Mouse (Mus musculus) neural tube, embryonic 15.5 days (tissue): ENCODE results near the gene Rab40c. TPM values are rescaled to one million over a fixed set of nuclear protein-coding genes. Genes with fewer than 3 reads are reported as not detected.
A peak's percentile ranks its signal among the peaks of the same experiment; 100 is the strongest.

Experiments
- ATAC-seq: fragments of 200-750 bp; cut with Nextera tagmentation; 2 replicates; pipeline ENCODE4 v1.8.0; 2017; ENCODE audit warnings: mild to moderate bottlenecking, moderate TSS enrichment, moderate library complexity; ENCODE audit not compliant: low FRiP score
- H3K27ac ChIP-seq: fragments of 300-500 bp; sonication (generic); replicated peaks from 2 replicates; pipeline ENCODE4 v1.5.1; 2015; ENCODE audit warnings: mild to moderate bottlenecking, inconsistent platforms
- H3K27me3 ChIP-seq: fragments of 300-500 bp; sonication (generic); replicated peaks from 2 replicates; pipeline ENCODE4 v1.6.1; 2015; ENCODE audit warnings: inconsistent platforms
- H3K36me3 ChIP-seq: fragments of 300-500 bp; sonication (generic); 2 replicates; pipeline ENCODE4 v1.6.1; 2015; ENCODE audit warnings: inconsistent platforms
- H3K4me1 ChIP-seq: fragments of 300-500 bp; sonication (generic); 2 replicates; pipeline ENCODE4 v1.6.1; 2015; ENCODE audit warnings: inconsistent platforms
- H3K4me2 ChIP-seq: fragments of 300-500 bp; sonication (generic); 2 replicates; pipeline ENCODE4 v1.6.1; 2015; ENCODE audit warnings: inconsistent platforms, mild to moderate bottlenecking, moderate library complexity
- H3K4me3 ChIP-seq: fragments of 300-500 bp; sonication (generic); replicated peaks from 2 replicates; pipeline ENCODE4 v1.5.1; 2015; ENCODE audit warnings: mild to moderate bottlenecking, inconsistent platforms
- H3K9ac ChIP-seq: fragments of 300-500 bp; sonication (generic); replicated peaks from 2 replicates; pipeline ENCODE4 v1.6.1; 2015; ENCODE audit warnings: mild to moderate bottlenecking, inconsistent platforms
- H3K9me3 ChIP-seq: fragments of 300-500 bp; sonication (generic); replicated peaks from 2 replicates; pipeline ENCODE4 v1.6.1; 2016; ENCODE audit warnings: inconsistent platforms
- WGBS: fragments of 180-500 bp; shearing (Covaris S2); methylation state at CpG from one replicate; pipeline ENCODE4 v1.1.7; 2015; ENCODE audit warnings: mixed read lengths; 5-methylcytosine and 5-hydroxymethylcytosine counted together
- polyA plus RNA-seq: library from polyadenylated mRNA; unstranded; fragments of >200 nt; fragmentation: Nextera tagmentation; extraction: Ambion mirVana; gene quantifications from 2 replicates; pipeline ENCODE4 v1.2.1, GENCODE M21; 2015

Rab40c gene
- polyA plus RNA-seq, 1 experiment from 2014 or later, result 50.5 TPM

DNA sequence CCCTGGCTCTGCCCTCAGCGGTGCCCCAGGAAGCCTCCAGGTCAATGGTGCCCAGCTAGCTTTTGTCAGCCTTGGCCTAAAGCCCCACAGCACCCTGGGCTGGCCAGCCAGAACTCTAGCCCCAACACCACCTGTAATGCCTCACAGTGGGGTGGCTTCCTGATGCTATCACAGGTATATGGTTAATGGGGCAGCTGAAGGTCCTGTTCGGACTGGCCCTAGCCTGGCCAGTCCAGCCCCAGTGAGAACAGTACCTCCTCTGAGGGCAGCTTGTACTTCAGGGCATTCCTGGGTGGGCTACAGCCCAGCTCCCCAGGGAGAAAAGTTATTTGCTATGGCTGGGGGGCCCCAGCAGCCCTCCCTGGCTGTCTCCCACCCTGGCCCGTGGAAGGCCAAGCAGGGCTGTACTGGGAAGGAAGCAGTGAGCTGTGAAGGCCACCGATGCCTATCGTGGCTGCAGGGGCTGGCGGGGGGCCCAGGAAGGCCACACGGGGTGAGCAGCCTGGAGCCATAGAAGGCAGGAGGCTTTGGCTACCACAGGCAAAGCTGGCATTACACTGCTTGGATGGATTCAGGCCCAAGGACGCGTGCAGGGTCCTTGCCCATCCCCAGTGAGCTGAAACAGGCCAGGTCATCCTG lies 26.1 kb upstream of the Rab40c start:
- 72% methylated on average over 9 of the region's 9 CpGs for WGBS
- Histone ChIP-seq H3K9ac (no peak overlapping the region), H3K36me3 (no peaks in the 10 kb centered on the region), H3K4me2 (no peak overlapping the region), H3K4me3 (no peak overlapping the region), H3K27ac (no peak overlapping the region), H3K9me3 (no peaks in the 10 kb centered on the region), H3K4me1 (peaks cover 15% of the 10 kb centered on the region), H3K27me3 (peaks cover 12% of the 10 kb centered on the region)
- no peak for ATAC-seq

DNA sequence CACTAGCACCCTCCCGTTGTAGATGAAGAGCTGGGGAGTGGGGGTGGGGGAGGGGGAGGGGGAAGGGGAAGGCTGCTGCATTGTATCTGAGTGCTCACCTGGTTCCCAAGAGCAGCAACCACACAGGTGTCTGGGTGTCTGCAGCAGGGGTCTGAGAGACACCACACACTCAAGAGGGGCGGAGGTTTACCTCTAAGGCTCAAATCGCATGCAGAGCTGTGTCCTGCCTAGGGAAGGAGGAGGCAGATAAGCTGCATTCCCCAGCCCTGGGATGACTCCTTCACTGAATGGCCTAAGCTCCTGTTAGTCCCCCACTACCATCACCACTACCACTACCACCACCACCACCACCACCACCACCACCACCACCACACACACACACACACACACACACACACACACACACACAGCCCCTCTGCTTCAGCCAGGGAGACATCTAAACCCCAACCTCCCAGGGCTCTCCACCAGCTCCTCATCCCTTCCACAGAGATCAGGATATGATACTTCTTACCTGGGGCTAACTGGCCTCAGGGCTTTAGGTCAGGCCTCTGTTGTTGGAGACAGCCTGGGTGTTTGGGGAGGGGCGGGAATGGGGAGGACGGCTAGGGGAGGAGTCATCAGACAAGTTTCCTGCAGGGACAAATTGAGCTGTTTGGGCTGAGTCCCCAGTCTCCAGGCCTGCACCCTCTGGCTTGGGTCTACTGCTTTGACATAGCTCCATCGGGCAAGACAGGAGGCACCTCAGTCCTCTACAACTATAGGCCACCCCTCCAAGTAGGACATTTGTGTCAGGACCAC lies 25.0 kb upstream of the Rab40c start, which contains the start of the genes Pigq and Nhlrc4:
Gene Pigq, minus strand, starts transcription at position 571 of the 798 bp plus-strand sequence.
Gene Nhlrc4, minus strand, starts transcription at position 596 of the 798 bp plus-strand sequence.
- H3K4me3 ChIP-seq, result no peak within 1 kb of the TSS
- no peaks in the 10 kb centered on the region for H3K9me3 ChIP-seq
- H3K36me3 ChIP-seq, result no peaks in the 10 kb centered on the region
- no peak for ATAC-seq
- H3K4me2 ChIP-seq, result no peak within 1 kb of the TSS
- H3K27ac ChIP-seq, result no peak within 1 kb of the TSS
- WGBS, result 62% methylated on average over 6 of the region's 6 CpGs
- no peak within 1 kb of the TSS for H3K9ac ChIP-seq
- H3K27me3 ChIP-seq, result peaks cover 1% of the 10 kb centered on the region
- peaks cover 24% of the 10 kb centered on the region for H3K4me1 ChIP-seq

DNA sequence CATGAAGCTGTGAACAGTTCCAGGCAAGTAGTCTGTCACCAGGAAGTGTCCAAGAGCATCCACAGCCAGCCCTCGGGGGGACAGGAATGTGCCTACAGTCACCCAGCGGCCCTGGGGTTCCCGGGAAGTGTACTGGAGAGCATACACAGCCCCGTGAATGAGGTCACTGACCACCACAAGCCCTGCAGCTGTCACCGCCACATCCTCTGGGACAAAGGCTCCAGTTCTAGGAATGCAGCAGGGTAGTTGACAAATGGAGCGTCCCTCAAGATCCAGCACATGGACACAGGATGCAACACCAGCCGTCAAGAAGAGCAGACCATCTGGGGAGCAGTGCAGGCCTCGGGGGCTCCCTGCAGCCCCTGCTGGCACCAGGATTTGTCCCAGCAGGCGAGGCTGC lies 24.2 kb upstream of the Rab40c start:
- H3K9me3 ChIP-seq, result no peaks in the 10 kb centered on the region
- no peaks in the 10 kb centered on the region for H3K36me3 ChIP-seq
- 83% methylated on average over 9 of the region's 9 CpGs for WGBS
- no peaks in the 10 kb centered on the region for H3K27me3 ChIP-seq
- ATAC-seq, result no peak
- H3K4me3 ChIP-seq, result no peak overlapping the region
- H3K4me2 ChIP-seq, result no peak overlapping the region
- no peak overlapping the region for H3K27ac ChIP-seq
- peaks cover 24% of the 10 kb centered on the region for H3K4me1 ChIP-seq
- no peak overlapping the region for H3K9ac ChIP-seq

DNA sequence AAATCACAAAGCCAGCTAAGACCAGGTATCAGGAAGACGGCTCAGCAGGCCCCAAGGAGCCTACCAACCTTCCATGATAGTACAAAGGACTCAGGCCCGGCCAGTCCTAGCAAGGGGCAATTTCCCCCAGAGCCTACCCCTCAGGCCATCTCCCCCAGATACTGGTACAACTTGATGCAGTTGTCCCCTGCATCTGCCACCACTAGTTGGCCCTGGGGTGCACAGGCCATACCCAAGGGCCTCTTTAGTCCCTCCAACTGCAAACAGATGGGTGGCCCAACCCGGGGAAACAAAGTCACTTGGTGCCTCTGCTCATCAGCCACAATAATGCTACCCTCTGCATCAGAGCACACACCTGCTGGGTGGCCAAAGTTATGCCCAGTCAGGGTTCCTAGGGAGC lies 23.7 kb upstream of the Rab40c start:
- no peak for ATAC-seq
- WGBS, result 90% methylated on average over 3 of the region's 3 CpGs
- Histone ChIP-seq H3K4me2 (no peak overlapping the region), H3K9ac (no peak overlapping the region), H3K36me3 (no peaks in the 10 kb centered on the region), H3K4me1 (peaks cover 24% of the 10 kb centered on the region), H3K27ac (no peak overlapping the region), H3K4me3 (no peak overlapping the region), H3K9me3 (no peaks in the 10 kb centered on the region), H3K27me3 (no peaks in the 10 kb centered on the region)

DNA sequence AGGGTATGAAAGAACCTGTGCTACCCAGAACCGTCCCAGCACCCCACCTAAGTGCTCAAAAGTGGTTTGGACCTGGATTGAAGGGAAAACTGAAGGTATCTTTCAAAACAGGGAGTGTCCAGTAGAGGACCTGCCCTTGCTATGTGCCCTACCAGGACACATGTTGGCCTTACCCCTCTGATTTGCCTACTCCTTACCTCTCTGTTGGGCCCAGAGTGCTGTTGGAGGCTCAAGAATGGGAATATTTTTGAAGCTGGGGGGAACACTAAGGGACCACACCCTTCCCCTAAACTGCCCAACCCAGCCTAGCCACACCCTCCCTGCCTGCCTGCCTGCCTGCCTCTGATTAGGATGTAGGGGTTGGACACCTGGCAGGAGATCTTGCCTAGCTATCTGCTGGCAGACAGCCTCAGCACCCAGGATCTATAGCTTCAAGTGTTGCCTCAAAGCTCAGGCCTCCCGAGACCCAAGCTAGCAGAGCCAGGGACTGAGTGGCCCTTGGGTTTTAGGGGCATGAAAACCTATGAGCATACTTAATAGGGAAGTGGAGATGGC lies 23.1 kb upstream of the Rab40c start:
- Histone ChIP-seq H3K4me2 (peak overlapping the region; percentile 74; the same call in 1 of the 2 replicates), H3K27ac (no peak overlapping the region), H3K4me1 (peaks cover 24% of the 10 kb centered on the region), H3K4me3 (no peak overlapping the region), H3K27me3 (no peaks in the 10 kb centered on the region), H3K36me3 (no peaks in the 10 kb centered on the region), H3K9me3 (no peaks in the 10 kb centered on the region), H3K9ac (no peak overlapping the region)
- ATAC-seq, result no peak
- WGBS, result 90% methylated on average over 2 of the region's 2 CpGs

DNA sequence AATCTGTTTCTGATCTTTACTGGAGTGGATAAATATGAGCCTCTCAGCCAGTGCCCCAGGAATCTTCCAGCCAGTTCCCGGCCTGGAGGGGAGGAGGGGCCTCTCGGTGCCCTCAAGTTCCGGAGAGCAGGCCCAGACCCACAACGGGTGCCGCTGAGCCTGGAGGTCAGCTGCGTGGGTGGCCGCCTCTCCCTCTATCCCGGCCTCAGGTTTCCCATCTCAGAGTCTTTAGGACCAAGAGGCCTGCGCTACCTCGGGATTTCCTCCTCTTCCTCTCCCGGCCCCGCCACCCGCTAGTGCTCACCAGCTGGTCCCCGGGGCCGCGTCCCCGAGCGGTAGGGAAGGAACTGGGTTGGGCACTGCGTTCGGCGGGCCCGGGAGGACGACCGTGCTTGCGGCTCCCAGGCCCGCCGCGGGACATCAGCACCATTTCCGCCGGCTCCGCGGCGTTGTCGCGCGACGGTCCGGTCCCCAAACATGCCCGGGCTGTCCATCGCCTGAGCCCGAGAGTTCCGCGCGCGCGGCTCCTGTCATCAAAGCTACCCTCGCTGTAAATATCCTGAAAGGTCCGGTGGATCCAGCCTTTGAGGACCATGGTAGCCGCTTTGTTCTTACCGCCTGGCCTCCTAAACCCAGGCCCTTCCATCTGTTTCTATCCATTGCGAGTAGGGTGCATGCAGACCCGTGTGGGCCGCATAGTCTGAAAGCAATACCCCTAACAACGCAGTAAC lies 22.1 kb upstream of the Rab40c start:
- Histone ChIP-seq H3K27me3 (no peaks in the 10 kb centered on the region), H3K9me3 (no peaks in the 10 kb centered on the region), H3K4me2 (peak overlapping the region; percentile 74), H3K9ac (peak overlapping the region; percentile 96), H3K36me3 (peaks cover 5% of the 10 kb centered on the region), H3K4me3 (peak overlapping the region; percentile 74), H3K27ac (peak overlapping the region; percentile 85), H3K4me1 (peaks cover 24% of the 10 kb centered on the region)
- peak; percentile 74; the same call in 1 of the 2 replicates for ATAC-seq
- 3% methylated on average over 49 of the region's 54 CpGs for WGBS

DNA sequence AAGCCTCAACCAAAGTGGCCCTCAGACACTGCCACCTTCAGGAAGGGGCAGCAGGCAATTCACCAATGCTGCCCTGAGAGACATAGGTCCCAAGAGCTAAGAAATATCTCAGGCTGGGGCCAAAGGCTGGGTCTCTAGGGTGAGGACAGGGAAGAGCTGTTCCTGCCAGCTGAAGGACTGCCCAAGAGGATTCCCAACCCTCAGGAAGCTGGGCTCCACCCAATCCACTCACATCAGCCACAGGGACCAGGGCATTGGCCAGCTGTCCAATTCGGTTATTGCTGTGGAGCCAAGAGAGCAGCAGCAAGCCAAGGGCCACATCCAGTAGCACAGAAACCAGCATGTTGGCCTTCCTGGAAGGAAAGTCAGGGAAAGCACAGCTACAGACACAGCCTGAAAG lies 15.0 kb upstream of the Rab40c start:
- Histone ChIP-seq H3K27ac (no peak overlapping the region; the same call in 1 of the 2 replicates), H3K4me1 (no peaks in the 10 kb centered on the region), H3K4me2 (no peak overlapping the region), H3K36me3 (peaks cover 62% of the 10 kb centered on the region), H3K9me3 (no peaks in the 10 kb centered on the region), H3K27me3 (no peaks in the 10 kb centered on the region), H3K4me3 (no peak overlapping the region), H3K9ac (no peak overlapping the region)
- ATAC-seq, result no peak
- 85% methylated on average over 1 of the region's 1 CpGs for WGBS

DNA sequence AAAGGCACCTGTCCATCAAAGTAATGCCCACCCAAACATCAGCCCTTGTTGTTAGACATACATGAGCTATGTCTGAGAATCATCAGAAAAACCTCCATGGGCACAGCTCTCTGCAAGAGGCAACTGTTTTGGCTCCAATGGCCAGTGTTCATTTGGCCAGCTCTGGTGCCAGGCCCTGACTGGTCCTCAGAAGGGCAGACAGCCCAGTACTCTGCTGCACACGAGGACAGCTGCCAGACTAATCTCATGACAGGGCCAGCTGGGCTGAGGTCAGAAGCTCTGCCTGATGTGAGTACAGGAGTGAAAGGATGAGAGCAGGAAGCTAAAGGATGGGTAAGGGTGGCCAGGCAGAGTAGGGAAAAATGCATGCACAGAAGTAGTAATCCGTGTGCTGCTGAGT lies 5.8 kb upstream of the Rab40c start:
- no peaks in the 10 kb centered on the region for H3K9me3 ChIP-seq
- no peak overlapping the region for H3K4me2 ChIP-seq
- ATAC-seq, result no peak
- no peak overlapping the region for H3K27ac ChIP-seq
- H3K4me1 ChIP-seq, result peaks cover 6% of the 10 kb centered on the region; the same call in 1 of the 2 replicates
- H3K9ac ChIP-seq, result no peak overlapping the region
- 71% methylated on average over 2 of the region's 2 CpGs for WGBS
- peaks cover 32% of the 10 kb centered on the region for H3K36me3 ChIP-seq
- no peak overlapping the region for H3K4me3 ChIP-seq
- no peaks in the 10 kb centered on the region for H3K27me3 ChIP-seq

DNA sequence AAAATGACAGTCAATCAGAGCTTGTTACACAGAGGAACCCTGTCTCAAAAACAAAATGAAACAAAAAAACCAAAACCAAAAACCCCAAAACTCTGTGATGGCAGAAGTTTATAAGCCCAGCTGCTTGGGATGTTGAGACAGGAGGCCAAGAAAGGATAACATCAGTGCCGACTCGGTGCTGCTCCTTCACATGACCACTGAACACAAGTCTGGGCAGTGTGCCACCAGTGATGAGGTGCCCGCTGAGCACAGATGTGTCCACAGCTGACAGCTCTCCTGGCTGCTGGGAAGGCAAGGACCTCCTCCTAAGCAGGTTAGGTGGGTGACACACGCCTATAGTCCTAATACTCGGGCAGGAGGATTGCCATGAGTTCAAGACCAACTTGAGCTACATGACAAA lies 2.6 kb upstream of the Rab40c start:
- peaks cover 23% of the 10 kb centered on the region for H3K4me1 ChIP-seq
- no peaks in the 10 kb centered on the region for H3K9me3 ChIP-seq
- 78% methylated on average over 5 of the region's 5 CpGs for WGBS
- no peak overlapping the region for H3K9ac ChIP-seq
- no peak overlapping the region for H3K4me2 ChIP-seq
- H3K27ac ChIP-seq, result no peak overlapping the region
- H3K36me3 ChIP-seq, result 0 out of 2 replicates have a peak, but pooled peaks cover 7% of the 10 kb centered on the region
- H3K4me3 ChIP-seq, result no peak overlapping the region
- H3K27me3 ChIP-seq, result no peaks in the 10 kb centered on the region
- no peak for ATAC-seq

DNA sequence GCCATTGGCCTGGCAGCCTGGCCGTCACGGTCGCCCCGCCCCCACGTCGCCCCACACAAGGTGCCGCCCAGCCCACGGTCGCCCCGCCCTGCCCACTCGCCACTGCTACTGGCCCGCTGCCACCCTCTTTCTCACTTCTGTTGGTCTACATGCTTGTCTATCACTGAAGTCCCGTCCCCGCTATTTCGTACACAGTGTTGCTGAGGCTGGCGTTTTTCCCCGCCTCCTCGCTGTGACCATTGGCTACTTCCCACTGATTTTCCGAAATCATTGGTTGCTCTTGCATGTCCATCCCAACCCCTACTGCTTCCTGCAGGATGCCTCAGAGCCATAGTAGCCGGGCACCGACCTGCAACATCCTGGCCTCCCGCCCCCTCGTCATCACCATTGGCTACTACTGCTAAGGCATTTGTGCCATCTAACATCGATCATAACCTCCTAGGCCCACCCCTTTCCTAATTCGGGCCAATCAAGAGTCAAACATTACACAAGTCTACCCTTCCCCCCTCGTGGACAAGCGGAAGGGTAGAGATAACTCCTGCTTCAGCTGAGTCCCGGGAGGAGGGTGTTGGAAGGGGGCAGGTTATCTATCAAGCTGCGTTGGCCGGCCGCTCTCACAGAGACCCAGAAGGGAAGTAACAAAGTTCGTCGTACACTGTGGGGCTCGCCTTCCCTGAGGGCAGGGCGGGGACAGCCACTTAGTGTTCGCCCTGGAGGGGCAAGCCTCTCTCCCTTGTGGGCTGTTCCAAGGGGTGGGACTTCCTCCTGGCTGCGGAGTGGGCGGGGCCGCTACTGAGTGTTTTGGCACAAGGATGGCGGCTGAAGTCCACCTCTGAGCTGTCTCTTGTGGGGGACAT lies 487 bp upstream of the Rab40c start:
- Histone ChIP-seq H3K9ac (peak overlapping the region; percentile 83), H3K27me3 (no peaks in the 10 kb centered on the region), H3K4me2 (peak overlapping the region; percentile 82), H3K36me3 (peaks cover 6% of the 10 kb centered on the region; the same call in 1 of the 2 replicates), H3K4me1 (peaks cover 32% of the 10 kb centered on the region), H3K4me3 (peak overlapping the region; percentile 71), H3K27ac (peak overlapping the region; percentile 97), H3K9me3 (no peaks in the 10 kb centered on the region)
- ATAC-seq, result peak; percentile 98
- under 1% methylated on average over 40 of the region's 40 CpGs for WGBS
